Mouse (Mus musculus) CH12.LX (cell line): ENCODE results near the gene Cdh13. TPM values are rescaled to one million over a fixed set of nuclear protein-coding genes. Genes with fewer than 3 reads are reported as not detected.

Experiments used
- DNase-seq: peaks from one replicate; pipeline ENCODE4 v3.0.0-alpha.2; 2013; ENCODE audit errors: extremely low read depth
- H3K27ac ChIP-seq: 2 replicates; pipeline ENCODE4 v1.5.1; 2012; ENCODE audit warnings: low read depth, mild to moderate bottlenecking, control low read depth, moderate library complexity; ENCODE audit not compliant: insufficient read depth
- H3K27me3 ChIP-seq: replicated peaks from 2 replicates; pipeline ENCODE3; 2012; ENCODE audit warnings: inconsistent platforms
- H3K36me3 ChIP-seq, 2 experiments: replicated peaks in 1 of 2; 2 replicates each; pipeline versions ENCODE3 to v1.6.1; 2012; ENCODE audit warnings: inconsistent platforms in 1 of 2, low read length in 1 of 2, mild to moderate bottlenecking in 1 of 2, mixed read lengths in 1 of 2, moderate library complexity in 1 of 2; ENCODE audit not compliant: control insufficient read depth in 1 of 2, insufficient read depth in 1 of 2
- H3K4me1 ChIP-seq, 2 experiments: 2 replicates each; pipeline ENCODE4 v1.6.1; 2012; ENCODE audit warnings: inconsistent platforms in 1 of 2, moderate library complexity in 1 of 2; ENCODE audit not compliant: insufficient read depth in 2 of 2, control insufficient read depth in 1 of 2
- H3K4me2 ChIP-seq: 2 replicates; pipeline ENCODE4 v1.6.1; 2012; ENCODE audit warnings: low read depth, mild to moderate bottlenecking, control low read depth; ENCODE audit not compliant: poor library complexity, insufficient read depth, severe bottlenecking
- H3K4me3 ChIP-seq, 3 experiments: fragments of 150-350 bp in 1 of 3; sonication (generic) in 1 of 3; replicated peaks in 1 of 3; 2 replicates each; pipeline versions ENCODE3 to v1.5.1; 2011 to 2012; ENCODE audit warnings: low read depth in 2 of 3, low read length in 2 of 3, mild to moderate bottlenecking in 2 of 3, moderate library complexity in 2 of 3, control low read depth in 1 of 3, improper control_type of control experiment in 1 of 3, inconsistent platforms in 1 of 3, mixed read lengths in 1 of 3; ENCODE audit not compliant: poor library complexity in 1 of 3
- H3K79me2 ChIP-seq: replicated peaks from 2 replicates; pipeline ENCODE4 v1.6.1; 2012; ENCODE audit warnings: mild to moderate bottlenecking, moderate library complexity; ENCODE audit not compliant: control insufficient read depth, poor library complexity, insufficient read depth, severe bottlenecking; ENCODE audit errors: extremely low read depth
- H3K9ac ChIP-seq: 2 replicates; pipeline ENCODE4 v1.6.1; 2012; ENCODE audit warnings: low read depth, mild to moderate bottlenecking, control low read depth, moderate library complexity; ENCODE audit not compliant: insufficient read depth
- H3K9me3 ChIP-seq: replicated peaks from 2 replicates; pipeline ENCODE3; 2012; ENCODE audit warnings: low read length, inconsistent platforms, mixed read lengths
- CTCF ChIP-seq, 2 experiments: IDR thresholded peaks in 1 of 2; conservative IDR thresholded peaks in 1 of 2; 2 replicates each; pipeline ENCODE4 v1.5.1; 2011 to 2012; ENCODE audit warnings: low read depth in 2 of 2, low read length in 2 of 2, improper control_type of control experiment in 1 of 2, inconsistent platforms in 1 of 2, mild to moderate bottlenecking in 1 of 2, moderate library complexity in 1 of 2
- E2F4 ChIP-seq: IDR thresholded peaks from 2 replicates; pipeline ENCODE4 v1.6.1; 2011; ENCODE audit warnings: low read depth, low read length, improper control_type of control experiment; ENCODE audit not compliant: insufficient replicate concordance
- ELF1 ChIP-seq: IDR thresholded peaks from 2 replicates; pipeline ENCODE4 v1.6.1; 2014; ENCODE audit warnings: low read depth, mild to moderate bottlenecking, inconsistent platforms, low read length, improper control_type of control experiment
- ETS1 ChIP-seq: conservative IDR thresholded peaks from 2 replicates; pipeline ENCODE4 v1.6.1; 2012; ENCODE audit warnings: low read depth, mild to moderate bottlenecking, inconsistent platforms, low read length, improper control_type of control experiment, moderate library complexity
- HCFC1 ChIP-seq: IDR thresholded peaks from 2 replicates; pipeline ENCODE4 v1.6.1; 2012; ENCODE audit warnings: low read depth, mild to moderate bottlenecking, inconsistent platforms, low read length, improper control_type of control experiment
- JUN ChIP-seq: IDR thresholded peaks from 2 replicates; pipeline ENCODE4 v1.6.1; 2011; ENCODE audit warnings: low read depth, mild to moderate bottlenecking, low read length, improper control_type of control experiment, moderate library complexity; ENCODE audit not compliant: insufficient read depth
- MAFK ChIP-seq: IDR thresholded peaks from 2 replicates; pipeline ENCODE4 v1.6.1; 2011; ENCODE audit warnings: low read length, improper control_type of control experiment; ENCODE audit not compliant: insufficient replicate concordance
- MAZ ChIP-seq: IDR thresholded peaks from 2 replicates; pipeline ENCODE4 v1.6.1; 2012; ENCODE audit warnings: low read depth, mild to moderate bottlenecking, inconsistent platforms, low read length, improper control_type of control experiment, moderate library complexity
- PAX5 ChIP-seq: IDR thresholded peaks from 2 replicates; pipeline ENCODE4 v1.6.1; 2012; ENCODE audit warnings: low read length, inconsistent platforms, mixed read lengths
- POLR2AphosphoS2 ChIP-seq: IDR thresholded peaks from 2 replicates; pipeline ENCODE4 v1.6.1; 2011; ENCODE audit warnings: low read depth, low read length, improper control_type of control experiment
- TBP ChIP-seq: conservative IDR thresholded peaks from 2 replicates; pipeline ENCODE4 v1.6.1; 2011; ENCODE audit warnings: low read depth, low read length, improper control_type of control experiment
- TCF12 ChIP-seq: IDR thresholded peaks from 2 replicates; pipeline ENCODE4 v1.6.1; 2014; ENCODE audit warnings: low read depth, mild to moderate bottlenecking, inconsistent platforms, low read length, improper control_type of control experiment
- UBTF ChIP-seq: IDR thresholded peaks from 2 replicates; pipeline ENCODE4 v1.6.1; 2012; ENCODE audit warnings: low read depth, mild to moderate bottlenecking, inconsistent platforms, low read length, improper control_type of control experiment, moderate library complexity
- USF1 ChIP-seq: IDR thresholded peaks from 2 replicates; pipeline ENCODE4 v1.6.1; 2014; ENCODE audit warnings: low read depth, mild to moderate bottlenecking, inconsistent platforms, low read length, improper control_type of control experiment
- ZC3H11A ChIP-seq: IDR thresholded peaks from 2 replicates; pipeline ENCODE4 v1.6.1; 2012; ENCODE audit warnings: low read depth, mild to moderate bottlenecking, inconsistent platforms, low read length, improper control_type of control experiment
- dilution Hi-C: fragments of 300-500 bp; cut with MboI; formaldehyde crosslinking; loops from 2 replicates; pipeline ENCODE4 v1.14.3; 2020; ENCODE audit warnings: low sequenced_read_pairs; ENCODE audit not compliant: extremely low pct_unique_long_range_greater_than_20kb, extremely low pct_ligation_motif_present
- in situ Hi-C: fragments of 300-500 bp; cut with MboI; formaldehyde crosslinking; loops from 3 replicates; pipeline ENCODE4 v1.14.3; 2019; ENCODE audit warnings: low sequenced_read_pairs, low pct_ligation_motif_present, low pct_unique_long_range_greater_than_20kb, mixed read lengths
- polyA plus RNA-seq: library from polyadenylated mRNA; unstranded; fragments of >175 nt; gene quantifications from 2 replicates; pipeline ENCODE4 v1.2.1, GENCODE M21; 2012; ENCODE audit warnings: low read depth; ENCODE audit not compliant: insufficient read length
- total RNA-seq, 2 experiments: library from RNA; depleted of rRNA; stranded (reverse); fragments of 300-350 nt in 1 of 2; fragments of >200 nt in 1 of 2; gene quantifications; 2 replicates each; pipeline ENCODE4 v1.2.3; 2012 to 2014

The Cdh13 gene
- total and polyA plus RNA-seq, 3 experiments, result not detected

GRCm38 (mm10) chr8:118274688-118275087 lies 8.8 kb upstream of the Cdh13 start:
- H3K36me3 ChIP-seq, result no peaks in the 10 kb centered on the region
- peaks cover 84% of the 10 kb centered on the region for H3K9me3 ChIP-seq
- H3K9ac ChIP-seq, result no peak overlapping the region
- DNase-seq, result peak; percentile 1
- TF ChIP-seq ELF1 (no peak), CTCF (conservative IDR thresholded peaks at IDR 0.05 in 1 of 2, IDR thresholded peaks at IDR 0.05 in 1 of 2; ENCODE audit: low read depth in 2 of 2, low read length in 2 of 2) (peak in 1 of 2 experiments; percentile 7; a peak in 1 of 4 replicates)
- H3K4me2 ChIP-seq, result no peak overlapping the region
- dilution Hi-C loops, result no loop called here
- no peak overlapping the region for H3K4me3 ChIP-seq
- in situ Hi-C loops, result no loop called here
- no peaks in the 10 kb centered on the region for H3K27me3 ChIP-seq
- H3K4me1 ChIP-seq, result no peaks in the 10 kb centered on the region
- H3K27ac ChIP-seq, result no peak overlapping the region
- H3K79me2 ChIP-seq, result no peaks in the 10 kb centered on the region

- H3K4me3 ChIP-seq, result no peak overlapping the region
- TF ChIP-seq UBTF, result no peak
- no peak for TF ChIP-seq HCFC1
- no peak for TF ChIP-seq TCF12
- no peak for TF ChIP-seq ETS1
- TF ChIP-seq MAZ, result no peak
- no peak for TF ChIP-seq TBP
- TF ChIP-seq E2F4, result no peak
- no peak for TF ChIP-seq USF1
- TF ChIP-seq ZC3H11A, result no peak
- TF ChIP-seq MAFK, result no peak
- TF ChIP-seq POLR2AphosphoS2, result no peak
- TF ChIP-seq PAX5, result no peak
- no peak for TF ChIP-seq JUN
- no peak overlapping the region for H3K9ac ChIP-seq
These were observed 838 bp downstream of the Cdh13 start for GRCm38 (mm10) chr8:118284112-118285029.

More at GRCm38 (mm10) chr8:118284112-118285029, 838 bp downstream of the Cdh13 start:
- Histone ChIP-seq H3K27me3 (no peaks in the 10 kb centered on the region), H3K4me1 (no peaks in the 10 kb centered on the region), H3K79me2 (no peaks in the 10 kb centered on the region), H3K36me3 (no peaks in the 10 kb centered on the region), H3K4me2 (no peak overlapping the region), H3K27ac (no peak overlapping the region), H3K9me3 (peaks cover 88% of the 10 kb centered on the region)
- in situ Hi-C loops (no loop called here), dilution Hi-C loops (no loop called here)
- no peak for DNase-seq
